Mouse (Mus musculus) kidney, postnatal 0 days (tissue): ENCODE data around the gene Prodh2. TPM values are rescaled to one million over a fixed set of nuclear protein-coding genes. Genes with fewer than 3 reads are reported as not detected.

ENCODE experiments used
- ATAC-seq: fragments of 200-750 bp; cut with Nextera tagmentation; replicated peaks from 2 replicates; pipeline ENCODE4 v1.8.0; 2017; ENCODE audit warnings: low read depth, moderate number of reproducible peaks, moderate TSS enrichment, moderate library complexity; ENCODE audit not compliant: low FRiP score
- DNase-seq: peaks from one replicate; pipeline ENCODE4 v3.0.0-alpha.2; 2016; ENCODE audit warnings: low spot score
- H3K27ac ChIP-seq: fragments of 300-500 bp; sonication (generic); 2 replicates; pipeline ENCODE4 v1.5.1; 2014; ENCODE audit warnings: mild to moderate bottlenecking
- H3K27me3 ChIP-seq: fragments of 300-500 bp; sonication (generic); 2 replicates; pipeline ENCODE4 v1.6.1; 2014; ENCODE audit warnings: low read length, mixed read lengths; ENCODE audit not compliant: insufficient read depth
- H3K36me3 ChIP-seq: fragments of 300-500 bp; sonication (generic); 2 replicates; pipeline ENCODE4 v1.6.1; 2014; ENCODE audit warnings: low read length, mixed read lengths; ENCODE audit not compliant: insufficient read depth
- H3K4me1 ChIP-seq: fragments of 300-500 bp; sonication (generic); replicated peaks from 2 replicates; pipeline ENCODE4 v1.6.1; 2014; ENCODE audit warnings: antibody characterized with exemption, low read length, mixed read lengths; ENCODE audit not compliant: insufficient read depth
- H3K4me2 ChIP-seq: fragments of 300-500 bp; sonication (generic); 2 replicates; pipeline ENCODE4 v1.6.1; 2014; ENCODE audit warnings: mild to moderate bottlenecking, low read length, moderate library complexity, mixed read lengths
- H3K4me3 ChIP-seq: fragments of 300-500 bp; sonication (generic); replicated peaks from 2 replicates; pipeline ENCODE4 v1.5.1; 2014; ENCODE audit warnings: low read depth, low read length
- H3K9ac ChIP-seq: fragments of 300-500 bp; sonication (generic); 2 replicates; pipeline ENCODE4 v1.6.1; 2014; ENCODE audit warnings: low read depth, low read length
- H3K9me3 ChIP-seq: fragments of 300-500 bp; sonication (generic); replicated peaks from 2 replicates; pipeline ENCODE4 v1.6.1; 2016; ENCODE audit warnings: low read length, inconsistent platforms, mixed read lengths
- CTCF ChIP-seq: IDR thresholded peaks from 2 replicates; pipeline ENCODE4 v1.5.1; 2016; ENCODE audit warnings: antibody characterized with exemption, low read depth, mild to moderate bottlenecking, moderate library complexity
- WGBS: fragments of 180-500 bp; shearing (Covaris S2); extraction: QIAGEN DNeasy Blood & Tissue Kit; methylation state at CpG from one replicate; pipeline ENCODE4 v1.1.7; 2014; 5-methylcytosine and 5-hydroxymethylcytosine counted together
- polyA plus RNA-seq: library from polyadenylated mRNA; unstranded; fragments of >200 nt; fragmentation: Nextera tagmentation; extraction: Ambion mirVana; gene quantifications from 2 replicates; pipeline ENCODE4 v1.2.1, GENCODE M21; 2015

Gene Prodh2
- polyA plus RNA-seq, 1 experiment from 2014 or later: 22.9 TPM

GRCm38 (mm10) chr7:30532931-30533330, 39.5 kb downstream of the Prodh2 start:
- peak; percentile 41 for DNase-seq
- no peak for TF ChIP-seq CTCF
- whole genome bisulfite sequencing: 32% methylated on average over 8 of the region's 8 CpGs

GRCm38 (mm10) chr7:30533941-30534632, 40.7 kb downstream of the Prodh2 start:
- H3K36me3 ChIP-seq: peaks cover 9% of the 10 kb centered on the region; the same call in 1 of the 2 replicates
- peak overlapping the region; percentile 94 for H3K4me2 ChIP-seq
- 0 out of 2 replicates have a peak overlapping the region, but pooled peaks have one; percentile 22 for H3K27ac ChIP-seq
- peak overlapping the region; percentile 71 for H3K9ac ChIP-seq
- no peak for TF ChIP-seq CTCF
- no peaks in the 10 kb centered on the region for H3K9me3 ChIP-seq
- H3K27me3 ChIP-seq: no peaks in the 10 kb centered on the region
- WGBS: 8% methylated on average over 25 of the region's 26 CpGs
- DNase-seq: peak; percentile 20
- peaks cover 7% of the 10 kb centered on the region; the same call in 1 of the 2 replicates for H3K4me1 ChIP-seq
- H3K4me3 ChIP-seq: peak overlapping the region; percentile 74
- ATAC-seq: no peak

More at GRCm38 (mm10) chr7:30532931-30533330, 39.5 kb downstream of the Prodh2 start:
- Histone ChIP-seq H3K9ac (no peak overlapping the region), H3K4me3 (no peak overlapping the region), H3K36me3 (peaks cover 19% of the 10 kb centered on the region; the same call in 1 of the 2 replicates), H3K9me3 (no peaks in the 10 kb centered on the region), H3K4me1 (peaks cover 7% of the 10 kb centered on the region; the same call in 1 of the 2 replicates), H3K27ac (no peak overlapping the region), H3K4me2 (no peak overlapping the region), H3K27me3 (no peaks in the 10 kb centered on the region)
- ATAC-seq: peak; percentile 45; the same call in 1 of the 2 replicates

GRCm38 (mm10) chr7:30534633-30535577, 41.5 kb downstream of the Prodh2 start, which contains the start of gene Arhgap33:
Gene Arhgap33, minus strand, starts transcription at chr7:30535060.
- Histone ChIP-seq H3K4me1 (peaks cover 7% of the 10 kb centered on the region; the same call in 1 of the 2 replicates), H3K27me3 (no peaks in the 10 kb centered on the region), H3K4me2 (peak within 1 kb of the TSS; percentile 94), H3K36me3 (peaks cover 2% of the 10 kb centered on the region; the same call in 1 of the 2 replicates), H3K9me3 (no peaks in the 10 kb centered on the region), H3K4me3 (peak within 1 kb of the TSS; percentile 74), H3K27ac (0 out of 2 replicates have a peak within 1 kb of the TSS, but pooled peaks have one; percentile 22), H3K9ac (peak within 1 kb of the TSS; percentile 71)
- WGBS: under 1% methylated on average over 46 of the region's 84 CpGs
- no peak for TF ChIP-seq CTCF
- ATAC-seq (peak; percentile 92), DNase-seq (peak; percentile 97)

GRCm38 (mm10) chr7:30540572-30540971, 47.1 kb downstream of the Prodh2 start:
- no peak for TF ChIP-seq CTCF
- no peak overlapping the region for H3K4me3 ChIP-seq
- no peak for DNase-seq

GRCm38 (mm10) chr7:30544327-30544726, 50.9 kb downstream of the Prodh2 start:
- TF ChIP-seq CTCF: no peak
- ATAC-seq (no peak), DNase-seq (no peak)
- Histone ChIP-seq H3K27me3 (no peaks in the 10 kb centered on the region), H3K36me3 (peaks cover 23% of the 10 kb centered on the region; the same call in 1 of the 2 replicates), H3K9me3 (no peaks in the 10 kb centered on the region), H3K4me2 (no peak overlapping the region), H3K4me1 (no peaks in the 10 kb centered on the region), H3K4me3 (no peak overlapping the region), H3K27ac (no peak overlapping the region), H3K9ac (no peak overlapping the region)
- WGBS: 85% methylated on average over 2 of the region's 2 CpGs

More at GRCm38 (mm10) chr7:30540572-30540971, 47.1 kb downstream of the Prodh2 start:
- no peaks in the 10 kb centered on the region for H3K9me3 ChIP-seq
- H3K36me3 ChIP-seq: peaks cover 15% of the 10 kb centered on the region; the same call in 1 of the 2 replicates
- WGBS: 89% methylated on average over 7 of the region's 7 CpGs
- H3K4me1 ChIP-seq: no peaks in the 10 kb centered on the region
- no peaks in the 10 kb centered on the region for H3K27me3 ChIP-seq
- no peak overlapping the region for H3K4me2 ChIP-seq
- no peak overlapping the region for H3K27ac ChIP-seq
- no peak overlapping the region for H3K9ac ChIP-seq
- no peak for ATAC-seq

- Histone ChIP-seq H3K4me2 (no peak overlapping the region), H3K9ac (no peak overlapping the region), H3K9me3 (no peaks in the 10 kb centered on the region), H3K27me3 (no peaks in the 10 kb centered on the region), H3K36me3 (peaks cover 8% of the 10 kb centered on the region; the same call in 1 of the 2 replicates), H3K4me3 (no peak overlapping the region), H3K4me1 (peaks cover 8% of the 10 kb centered on the region), H3K27ac (no peak overlapping the region)
- ATAC-seq: no peak
- no peak for TF ChIP-seq CTCF
- WGBS: 90% methylated on average over 2 of the region's 2 CpGs
- DNase-seq: no peak
Observed at GRCm38 (mm10) chr7:30549880-30550279, 56.5 kb downstream of the Prodh2 start.
